Mouse (Mus musculus): ENCODE measurements at regions not wholly inside any gene's neighbourhood (a gene's known extent, or its start where the extent isn't known, plus 50 kb on each side); places are given as distances from the start of the nearest gene placed in this dataset.

- no peak for TF ChIP-seq CTCF (IDR thresholded peaks at IDR 0.05; ENCODE audit: insufficient read depth, low read depth, low read length)
- no peak for TF ChIP-seq POLR2A (IDR thresholded peaks at IDR 0.05; ENCODE audit: insufficient read depth, low read depth, low read length)
These were observed 847.9 kb downstream of the Kcnj2 start for GRCm38 (mm10) chr11:111913891-111914290.
